Mouse (Mus musculus): Measurements from ENCODE around the gene Adamts7.

GRCm38 (mm10) chr9:90185356-90185910, 22.6 kb downstream of the Adamts7 start:
- TF ChIP-seq CTCF (IDR thresholded peaks at IDR 0.05; ENCODE audit: low read depth), result no peak
- TF ChIP-seq EP300 (optimal IDR thresholded peaks at IDR 0.05), result no peak
